Mouse (Mus musculus): Measurements from ENCODE around the gene Rbsn.

DNA sequence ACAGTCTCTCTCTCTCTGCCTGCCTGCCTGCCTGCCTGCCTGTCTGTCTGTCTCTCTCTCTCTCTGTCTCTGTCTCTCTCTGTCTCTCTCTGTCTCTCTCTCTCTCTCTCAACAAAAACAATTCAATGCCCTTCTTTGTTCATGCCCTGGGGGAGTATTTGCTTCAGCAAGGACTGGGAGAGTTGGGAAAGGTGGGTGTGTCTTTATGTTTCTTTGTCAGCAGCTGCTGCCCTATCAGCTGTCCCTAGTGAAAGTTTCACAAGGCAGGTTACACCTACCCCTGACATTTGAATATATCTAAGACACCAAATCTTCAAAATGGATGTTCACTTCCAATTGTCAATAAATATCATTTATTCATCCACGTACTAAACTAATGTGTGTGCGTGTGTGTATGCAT is 14.9 kb upstream of the Rbsn start:
- TF ChIP-seq CTCF (IDR thresholded peaks at IDR 0.05; ENCODE audit: borderline replicate concordance, insufficient read depth, low read length) (no peak), POLR2A (IDR thresholded peaks at IDR 0.05; ENCODE audit: low read depth, low read length) (no peak)
